Mouse (Mus musculus) layer of hippocampus, adult 2 months (tissue): Measurements from ENCODE around the gene Gm20503. TPM values are rescaled to one million over a fixed set of nuclear protein-coding genes. Genes with fewer than 3 reads are reported as not detected.

Experiments
- DNase-seq, 2 experiments: peaks; one replicate each; pipeline ENCODE4 v3.0.0; 2022; ENCODE audit warnings: low spot score in 2 of 2
- H3K27ac ChIP-seq: fragments of 200-600 bp; 2 replicates; pipeline ENCODE4 v1.8.1; 2022
- H3K4me3 ChIP-seq: fragments of 200-600 bp; 2 replicates; pipeline ENCODE4 v1.8.1; 2022; ENCODE audit warnings: mild to moderate bottlenecking
- CTCF ChIP-seq: fragments of 200-600 bp; conservative IDR thresholded peaks from 2 replicates; pipeline ENCODE4 v1.8.1; 2022; ENCODE audit warnings: antibody characterized with exemption, mild to moderate bottlenecking, moderate library complexity
- total RNA-seq, 2 experiments: library from RNA; stranded (reverse); gene quantifications; 2 replicates each; pipeline ENCODE4 v1.2.3; 2021

Gm20503 gene
- total RNA-seq, 2 experiments from 2014 or later: 2.5 TPM; not detected in 1

DNA sequence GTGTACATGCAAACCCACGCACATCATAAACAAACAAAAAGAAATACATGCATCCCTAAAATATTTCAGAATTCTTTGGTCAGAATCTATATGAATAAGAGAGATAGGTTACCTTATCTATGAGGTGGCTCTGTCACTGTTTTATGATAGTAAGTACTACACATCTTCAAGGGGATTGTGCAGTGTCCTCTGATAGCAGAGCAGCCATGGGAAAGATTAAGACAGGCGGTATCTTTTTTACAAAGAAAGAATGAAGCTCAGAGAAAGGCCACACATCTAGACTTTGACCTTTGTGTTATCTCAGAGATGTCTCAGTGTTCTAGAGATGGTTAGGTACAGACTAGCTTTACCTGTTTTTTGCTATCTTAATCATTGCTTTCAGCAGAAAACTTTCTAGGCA, 13.9 kb downstream of the Gm20503 start:
- no peak for DNase-seq
- no peak overlapping the region for H3K27ac ChIP-seq
- no peak for TF ChIP-seq CTCF
- H3K4me3 ChIP-seq: no peak overlapping the region

DNA sequence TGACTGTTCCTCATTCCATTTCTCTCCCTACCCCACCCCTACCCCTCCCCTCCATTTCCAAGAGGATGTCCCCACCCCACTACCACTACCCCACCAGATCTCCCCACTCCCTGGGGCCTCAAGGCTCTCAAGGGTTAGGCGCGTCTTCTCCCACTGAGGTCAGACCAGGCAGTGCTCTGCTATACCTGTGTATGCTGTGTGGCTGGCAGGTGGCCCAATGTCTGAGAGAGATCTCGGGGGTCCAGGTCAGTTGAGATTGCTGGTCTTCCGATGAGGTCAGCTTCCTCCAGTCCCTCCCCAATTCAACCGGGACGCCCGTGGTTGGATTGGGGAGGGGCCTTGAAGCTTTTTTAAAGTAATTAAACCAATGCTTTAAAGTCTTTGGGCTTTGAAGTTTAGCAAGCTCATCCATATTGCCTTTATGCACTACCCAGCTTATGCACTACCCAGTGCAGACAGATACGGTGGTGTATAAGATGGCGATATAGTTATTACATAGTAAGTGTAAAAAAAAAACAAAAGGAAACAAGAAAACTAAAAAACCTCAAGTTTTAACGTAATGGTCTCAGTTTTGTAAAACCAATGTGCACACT, 31.4 kb downstream of the Gm20503 start:
- peak overlapping the region; percentile 97 for H3K27ac ChIP-seq
- no peak for TF ChIP-seq CTCF
- no peak for DNase-seq
- peak overlapping the region; percentile 58 for H3K4me3 ChIP-seq

- peak; percentile 59 to 62 for DNase-seq
- Histone ChIP-seq H3K4me3 (peak within 1 kb of the TSS; percentile 58), H3K27ac (peak within 1 kb of the TSS; percentile 97)
- peak; percentile 44 for TF ChIP-seq CTCF
Measured at GRCm38 (mm10) chr4:59034918-59035785, 32.1 kb downstream of the Gm20503 start, which contains the start of gene Gng10. Gene Gng10 (plus strand): TSS chr4:59035088.

GRCm38 (mm10) chr4:59035786-59036350, 32.9 kb downstream of the Gm20503 start:
- no peak for TF ChIP-seq CTCF
- DNase-seq: peak in 1 of 2 experiments; percentile 15
- Histone ChIP-seq H3K4me3 (peak overlapping the region; percentile 58), H3K27ac (peak overlapping the region; percentile 97)

DNA sequence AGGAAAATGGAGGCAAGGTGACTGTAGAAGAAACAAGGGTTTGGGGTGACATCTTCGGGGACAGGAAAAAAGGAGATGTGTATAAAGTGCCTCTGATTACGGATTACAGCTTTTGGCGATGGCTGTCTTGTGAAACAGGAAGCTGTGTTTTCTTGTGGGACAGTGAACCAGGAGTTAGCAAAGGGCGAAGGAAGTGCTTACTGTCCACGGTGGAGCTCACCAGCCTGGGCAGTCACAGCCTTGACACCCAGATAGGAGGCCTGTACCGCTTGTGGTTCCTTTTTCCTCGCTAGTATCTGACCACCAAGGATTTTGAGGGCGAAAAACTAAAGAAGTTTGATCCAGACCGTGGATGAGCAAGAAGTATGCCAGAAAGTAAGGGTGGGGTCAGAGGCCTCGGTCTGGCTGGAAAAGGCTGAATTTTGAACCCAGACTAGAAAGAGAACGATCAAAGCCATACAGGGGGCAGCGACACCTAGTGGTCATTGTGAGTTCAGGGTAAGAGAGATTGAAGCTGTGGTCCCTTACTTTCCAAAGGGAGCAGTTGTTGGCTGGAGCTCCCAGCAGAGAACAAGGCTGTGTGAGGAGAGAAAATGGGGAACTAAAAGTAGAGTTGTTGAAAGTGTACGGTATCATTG, 33.6 kb downstream of the Gm20503 start:
- peak; percentile 67 to 81 for DNase-seq
- Histone ChIP-seq H3K27ac (peak overlapping the region; percentile 97; the same call in 1 of the 2 replicates), H3K4me3 (peak overlapping the region; percentile 58)
- TF ChIP-seq CTCF: peak; percentile 88

DNA sequence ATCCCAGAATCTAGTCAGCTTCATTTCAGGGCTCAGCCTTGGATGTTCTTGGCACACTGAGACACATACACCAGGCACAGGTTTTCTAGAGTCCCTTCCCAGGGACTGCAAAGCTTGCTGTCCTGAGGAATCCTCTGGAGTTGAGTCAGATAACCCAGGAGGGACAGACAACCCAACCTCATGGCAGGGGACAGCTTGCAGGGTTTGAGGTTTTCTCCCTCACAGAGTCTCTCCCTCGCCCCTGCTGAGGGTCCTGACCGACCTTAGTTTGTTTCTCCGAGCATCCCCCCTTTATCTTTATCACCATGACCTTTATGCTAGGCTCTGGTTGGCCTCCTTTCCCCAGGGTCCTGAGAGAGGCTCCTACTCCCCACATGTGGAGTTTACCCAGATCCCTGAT, 34.5 kb downstream of the Gm20503 start:
- H3K27ac ChIP-seq: no peak overlapping the region
- no peak for DNase-seq
- TF ChIP-seq CTCF: no peak
- H3K4me3 ChIP-seq: no peak overlapping the region

GRCm38 (mm10) chr4:59040397-59041287, 37.6 kb downstream of the Gm20503 start:
- no peak overlapping the region for H3K4me3 ChIP-seq
- no peak for DNase-seq
- TF ChIP-seq CTCF: no peak
- H3K27ac ChIP-seq: peak overlapping the region; percentile 10; the same call in 1 of the 2 replicates

DNA sequence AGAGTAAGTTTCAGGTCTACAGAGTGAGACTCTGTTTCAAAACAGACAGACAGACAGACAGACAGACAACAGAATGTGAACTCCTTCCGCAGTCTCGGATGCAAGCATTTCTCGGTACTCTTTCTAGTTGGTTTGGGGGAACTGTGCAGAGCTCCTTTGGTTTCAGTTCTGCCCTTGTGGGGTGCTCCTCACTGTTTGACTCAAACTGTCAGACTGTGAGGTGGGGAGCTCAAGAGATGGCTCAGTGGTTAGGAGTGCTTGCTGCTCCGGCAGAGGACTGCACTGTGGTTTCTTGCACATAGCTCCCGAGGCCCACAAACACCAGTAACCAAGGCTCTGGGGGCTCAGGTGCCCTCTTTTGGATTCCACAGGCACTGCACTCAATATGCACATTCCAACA, 40.1 kb downstream of the Gm20503 start:
- TF ChIP-seq CTCF: 0 out of 2 replicates have a peak, but pooled peaks have one; percentile 10

DNA sequence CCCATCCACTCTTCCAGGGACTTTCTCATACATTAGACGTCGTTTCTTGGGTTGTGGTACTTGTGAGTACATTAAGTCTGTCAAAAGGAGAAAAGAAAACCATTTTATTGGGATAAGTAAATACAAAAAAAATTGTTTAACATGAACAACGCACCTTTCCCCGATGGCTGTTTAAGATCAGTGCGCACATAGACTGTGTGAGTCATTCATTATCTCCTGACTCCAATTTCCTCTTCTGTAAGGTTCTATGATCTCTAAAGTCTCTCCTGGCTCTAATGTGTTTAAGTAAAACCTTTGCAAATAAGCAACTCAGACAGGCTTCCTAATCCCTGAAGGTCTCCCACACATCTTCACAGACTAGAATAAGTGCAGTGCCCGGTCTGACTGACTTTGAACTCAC, 40.9 kb downstream of the Gm20503 start:
- TF ChIP-seq CTCF: no peak
- DNase-seq: no peak
- Histone ChIP-seq H3K4me3 (no peak overlapping the region), H3K27ac (no peak overlapping the region)

More for the DNA sequence above, 40.1 kb downstream of the Gm20503 start:
- no peak for DNase-seq
- Histone ChIP-seq H3K27ac (no peak overlapping the region), H3K4me3 (no peak overlapping the region)

DNA sequence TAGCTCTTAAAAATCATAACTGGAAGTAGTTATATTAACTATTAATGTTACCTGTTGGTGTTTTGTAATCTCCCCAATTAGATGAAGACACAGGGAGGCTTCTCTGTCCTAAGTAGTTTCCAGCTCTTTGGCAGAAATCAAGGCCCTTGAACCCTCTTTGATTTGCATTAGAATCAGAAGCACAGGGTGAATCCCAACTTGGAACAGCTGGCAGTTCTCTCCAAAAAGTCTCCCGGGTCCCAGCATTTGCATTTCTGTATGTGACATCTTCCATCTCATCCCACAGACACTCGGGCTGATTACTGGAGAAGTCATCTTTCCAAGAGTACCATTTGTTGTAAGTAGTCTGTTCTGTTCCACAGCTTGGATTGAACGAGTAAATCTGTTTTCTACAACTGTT, 44.2 kb downstream of the Gm20503 start:
- no peak for TF ChIP-seq CTCF
- no peak for DNase-seq
- H3K27ac ChIP-seq: no peak overlapping the region
- no peak overlapping the region for H3K4me3 ChIP-seq

- TF ChIP-seq CTCF: no peak
- no peak for DNase-seq
- Histone ChIP-seq H3K4me3 (no peak overlapping the region), H3K27ac (no peak overlapping the region)
Measured at GRCm38 (mm10) chr4:59051081-59051480, 48.1 kb downstream of the Gm20503 start.

DNA sequence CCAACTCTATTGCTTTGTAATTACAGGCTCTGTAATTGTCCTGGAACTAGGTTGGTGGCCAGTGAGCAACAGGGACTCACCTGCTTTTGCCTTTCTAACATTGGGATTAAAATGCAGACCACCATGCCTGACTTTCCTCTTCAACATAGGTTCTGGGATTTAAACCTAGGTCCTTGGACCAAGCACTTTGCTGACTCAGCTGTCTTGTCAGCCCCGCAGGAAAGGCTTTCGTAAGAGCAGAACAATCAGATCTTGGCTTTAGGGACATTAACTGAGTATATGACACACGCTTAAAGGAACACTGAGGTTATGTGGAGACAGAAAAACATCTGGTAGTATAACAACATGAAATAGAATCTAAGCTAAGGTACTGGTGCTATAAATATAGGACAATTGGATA, 54.9 kb downstream of the Gm20503 start:
- no peak for DNase-seq
- no peak overlapping the region for H3K27ac ChIP-seq
- H3K4me3 ChIP-seq: no peak overlapping the region
- no peak for TF ChIP-seq CTCF
